Mouse (Mus musculus) embryonic fibroblast, embryonic 13.5 days (primary cell): Measurements from ENCODE around the gene Gm12695.

ENCODE experiments used
- CTCF ChIP-seq: IDR thresholded peaks from 2 replicates; pipeline ENCODE4 v1.5.1; 2011; ENCODE audit warnings: mild to moderate bottlenecking, control low read depth, low read length, moderate library complexity, borderline replicate concordance; ENCODE audit not compliant: insufficient read depth
- POLR2A ChIP-seq: IDR thresholded peaks from 2 replicates; pipeline ENCODE4 v1.6.1; 2011; ENCODE audit warnings: low read depth, mild to moderate bottlenecking, control low read depth, low read length, moderate library complexity

- TF ChIP-seq CTCF (no peak), POLR2A (no peak)
These were observed 12.6 kb upstream of the Gm12695 start for GRCm38 (mm10) chr4:96797583-96797982.
